Mouse (Mus musculus) liver, adult 2 months (tissue): ENCODE data around the gene Srsf7.

ENCODE experiments used
- CTCF ChIP-seq: fragments of 200-500 bp; IDR thresholded peaks from 2 replicates; pipeline ENCODE4 v1.5.1; 2011; ENCODE audit warnings: low read depth, low read length, control low read depth
- POLR2A ChIP-seq: fragments of 200-500 bp; IDR thresholded peaks from 2 replicates; pipeline ENCODE4 v1.6.1; 2011; ENCODE audit warnings: low read length, control low read depth; ENCODE audit not compliant: insufficient read depth; ENCODE audit errors: extremely low read depth

- no peak for TF ChIP-seq CTCF
- TF ChIP-seq POLR2A: no peak
Measured at GRCm38 (mm10) chr17:80243116-80243515, 36.0 kb upstream of the Srsf7 start.
